Comparison of ENCODE assay signal across 17 mouse cellular contexts in the genomic region with DNA sequence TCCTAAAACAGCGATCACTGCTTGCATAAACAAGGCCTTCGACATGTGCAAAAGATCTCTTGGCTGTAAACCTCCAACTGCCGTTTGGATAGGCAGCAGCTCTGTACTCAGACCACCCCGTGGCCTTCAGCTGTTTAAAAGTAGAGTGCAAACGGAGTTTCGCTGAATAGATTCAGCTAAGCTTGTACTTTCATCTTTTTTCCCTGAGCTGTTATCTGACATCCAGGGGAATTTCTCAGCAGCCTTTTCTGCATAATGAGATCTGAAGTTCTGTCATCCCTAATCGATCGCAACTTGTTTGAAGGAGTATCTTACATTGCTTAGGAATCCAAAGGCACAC.
DNase-seq lines count a peak whose midpoint lies in the region; ATAC-seq and TF ChIP-seq lines count a peak whose summit lies in the region.
"Had no signal": no experiment of that assay in that cellular context is flagged by ENCODE, and none has a peak within 500 bp of the region (broad histone marks: within the 10 kb centered on the region; RNA-seq: fewer than 3 reads in every experiment).

No protein-coding gene starts in this region.

- no peaks in the 10 kb centered on the region for H3K36me3 ChIP-seq in lung, postnatal 0 days (ENCODE audit: insufficient read depth, low read length)
- no peaks in the 10 kb centered on the region for H3K36me3 ChIP-seq in intestine, embryonic 15.5 days
- no peaks in the 10 kb centered on the region for H3K36me3 ChIP-seq in stomach, embryonic 14.5 days (ENCODE audit: control insufficient read depth, insufficient read depth, low read length)
- H3K36me3 ChIP-seq: midbrain, embryonic 12.5 days; neural tube, embryonic 13.5 days had no signal

- H3K4me2 ChIP-seq in lung, postnatal 0 days (replicated peaks; ENCODE audit: low read depth, low read length): no peak overlapping the region
- H3K4me2 ChIP-seq in intestine, embryonic 15.5 days (replicated peaks): no peak overlapping the region
- no peak overlapping the region for H3K4me2 ChIP-seq in stomach, embryonic 14.5 days (replicated peaks; ENCODE audit: low read depth, low read length)
- H3K4me2 ChIP-seq: hindbrain, embryonic 14.5 days; midbrain, embryonic 12.5 days; neural tube, embryonic 13.5 days had no signal

- WGBS in lung, postnatal 0 days: 25% methylated on average over 8 of the region's 8 CpGs
- 42% methylated on average over 8 of the region's 8 CpGs for WGBS in intestine, embryonic 15.5 days
- 28% methylated on average over 8 of the region's 8 CpGs for WGBS in stomach, embryonic 14.5 days

- no peak overlapping the region for H3K4me3 ChIP-seq in gastrocnemius, adult 2 months
- no peak overlapping the region for H3K4me3 ChIP-seq in lung, postnatal 0 days (ENCODE audit: low read depth, low read length)
- H3K4me3 ChIP-seq in intestine, embryonic 15.5 days (replicated peaks): no peak overlapping the region
- no peak overlapping the region for H3K4me3 ChIP-seq in stomach, embryonic 14.5 days (ENCODE audit: low read depth, low read length)
- H3K4me3 ChIP-seq: heart, adult 2 months; midbrain, embryonic 12.5 days; neural tube, embryonic 13.5 days had no signal

- peak; percentile 13 for DNase-seq in gastrocnemius, postnatal 14 days
- no peak for DNase-seq in gastrocnemius, adult 2 months
- peak; percentile 24 for DNase-seq in lung, postnatal 0 days (ENCODE audit: low spot score)
- DNase-seq in lung, postnatal 14 days: no peak
- DNase-seq in left cerebral cortex, postnatal 4 days: no peak
- DNase-seq in cerebellum, adult 9-11 months: no peak
- DNase-seq: adrenal gland, adult 2 months; B cell, adult 2 months; cerebellum, postnatal 14 days; heart, adult 2 months; kidney, postnatal 25 days; thymus, adult 2 months had no signal

- H3K9ac ChIP-seq in lung, postnatal 0 days (replicated peaks; ENCODE audit: low read depth): no peak overlapping the region
- no peak overlapping the region for H3K9ac ChIP-seq in intestine, embryonic 15.5 days
- no peak overlapping the region for H3K9ac ChIP-seq in stomach, embryonic 14.5 days (replicated peaks; ENCODE audit: low read depth, low read length)
- H3K9ac ChIP-seq: hindbrain, embryonic 14.5 days; midbrain, embryonic 12.5 days; neural tube, embryonic 13.5 days had no signal

- no peak for TF ChIP-seq CTCF in gastrocnemius, adult 2 months (IDR thresholded peaks at IDR 0.05)
- TF ChIP-seq CTCF in lung, postnatal 0 days (IDR thresholded peaks at IDR 0.05): no peak

- H3K4me1 ChIP-seq in lung, postnatal 0 days (ENCODE audit: insufficient read depth, low read depth, low read length): no peaks in the 10 kb centered on the region
- no peaks in the 10 kb centered on the region for H3K4me1 ChIP-seq in intestine, embryonic 15.5 days (replicated peaks)
- no peaks in the 10 kb centered on the region for H3K4me1 ChIP-seq in stomach, embryonic 14.5 days (ENCODE audit: control insufficient read depth, insufficient read depth, low read length)
- H3K4me1 ChIP-seq: midbrain, embryonic 12.5 days; neural tube, embryonic 13.5 days had no signal

- no peaks in the 10 kb centered on the region for H3K9me3 ChIP-seq in lung, postnatal 0 days (ENCODE audit: low read length)
- no peaks in the 10 kb centered on the region for H3K9me3 ChIP-seq in intestine, embryonic 15.5 days
- no peaks in the 10 kb centered on the region for H3K9me3 ChIP-seq in stomach, embryonic 14.5 days (ENCODE audit: control insufficient read depth, low read depth, low read length)
- H3K9me3 ChIP-seq: midbrain, embryonic 12.5 days; neural tube, embryonic 13.5 days had no signal

- no peak for TF ChIP-seq EP300 in lung, postnatal 0 days (IDR thresholded peaks at IDR 0.05)

- intact Hi-C loops in gastrocnemius, postnatal 14 days (cut with DNase I; ENCODE audit: low total_unique reads): no loop called here
- intact Hi-C loops in gastrocnemius, adult 2 months (cut with DNase I): no loop called here
- intact Hi-C loops in left cerebral cortex, postnatal 4 days (cut with DNase I): no loop called here

- ATAC-seq in lung, postnatal 0 days: peak; percentile 16; the same call in 1 of the 2 replicates
- ATAC-seq in intestine, embryonic 15.5 days: 0 out of 2 replicates have a peak, but pooled peaks have one; percentile 51
- ATAC-seq in stomach, embryonic 14.5 days (ENCODE audit: insufficient number of reproducible peaks, insufficient read depth, low FRiP score, low read depth): no peak; the same call in 1 of the 2 replicates

- no peaks in the 10 kb centered on the region for H3K27me3 ChIP-seq in lung, postnatal 0 days (replicated peaks; ENCODE audit: insufficient read depth, low read length)
- no peaks in the 10 kb centered on the region for H3K27me3 ChIP-seq in intestine, embryonic 15.5 days (replicated peaks)
- H3K27me3 ChIP-seq in stomach, embryonic 14.5 days (ENCODE audit: control insufficient read depth, insufficient read depth, low read length): no peaks in the 10 kb centered on the region
- H3K27me3 ChIP-seq: midbrain, embryonic 12.5 days; neural tube, embryonic 13.5 days had no signal

- no peak overlapping the region for H3K27ac ChIP-seq in gastrocnemius, adult 2 months
- no peak overlapping the region for H3K27ac ChIP-seq in lung, postnatal 0 days (ENCODE audit: low read length)
- H3K27ac ChIP-seq in intestine, embryonic 15.5 days: no peak overlapping the region
- H3K27ac ChIP-seq in stomach, embryonic 14.5 days (ENCODE audit: low read length): peak overlapping the region; percentile 40
- H3K27ac ChIP-seq: heart, adult 2 months; hindbrain, embryonic 14.5 days; midbrain, embryonic 12.5 days; neural tube, embryonic 13.5 days had no signal

Comparison
In these comparisons a context has a peak if more than half of its experiments do, and no peak if none do; other contexts are left out.
1. DNase-seq: peak in gastrocnemius, postnatal 14 days (single experiment) and lung, postnatal 0 days (single experiment); none in gastrocnemius, adult 2 months (single experiment), lung, postnatal 14 days (single experiment), left cerebral cortex, postnatal 4 days (single experiment) and cerebellum, adult 9-11 months (single experiment).